Mouse (Mus musculus) erythroblast, embryonic 14.5 days (primary cell): ENCODE data around the gene Gsg1l2.

Source experiments
- GATA1 ChIP-seq: IDR thresholded peaks from 2 replicates; pipeline ENCODE4 v1.6.1; 2012; ENCODE audit warnings: low read length, inconsistent platforms, mixed read lengths
- TAL1 ChIP-seq: IDR thresholded peaks from 3 replicates; pipeline ENCODE4 v1.6.1; 2012; ENCODE audit warnings: low read length, inconsistent platforms, mixed read lengths

DNA sequence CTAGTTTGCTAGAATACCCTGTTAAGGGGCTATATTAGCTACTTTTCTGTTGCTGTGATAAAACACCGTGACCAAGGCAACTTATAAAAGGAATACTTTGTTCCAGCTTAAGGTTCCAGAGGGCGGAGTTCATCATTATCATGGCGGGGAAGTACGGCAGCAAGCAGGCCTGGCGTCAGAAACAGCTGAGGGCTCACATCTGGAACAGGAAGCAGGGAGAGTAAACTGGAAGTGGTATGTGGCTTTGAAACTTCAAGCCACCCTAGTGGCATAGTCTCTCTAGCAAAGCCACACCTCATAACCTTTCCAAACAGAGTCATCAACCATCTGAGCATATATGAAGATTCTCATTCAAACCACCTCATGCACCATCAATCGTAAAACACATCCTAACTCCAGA lies 55.1 kb downstream of the Gsg1l2 start:
- TF ChIP-seq GATA1 (no peak), TAL1 (no peak)
